Mouse (Mus musculus): ENCODE measurements around the gene Mylk4. TPM values are rescaled to one million over a fixed set of nuclear protein-coding genes. Genes with fewer than 3 reads are reported as not detected.

The Mylk4 gene
- total and polyA plus RNA-seq, 3 experiments, result 0.04 TPM; not detected in 2

DNA sequence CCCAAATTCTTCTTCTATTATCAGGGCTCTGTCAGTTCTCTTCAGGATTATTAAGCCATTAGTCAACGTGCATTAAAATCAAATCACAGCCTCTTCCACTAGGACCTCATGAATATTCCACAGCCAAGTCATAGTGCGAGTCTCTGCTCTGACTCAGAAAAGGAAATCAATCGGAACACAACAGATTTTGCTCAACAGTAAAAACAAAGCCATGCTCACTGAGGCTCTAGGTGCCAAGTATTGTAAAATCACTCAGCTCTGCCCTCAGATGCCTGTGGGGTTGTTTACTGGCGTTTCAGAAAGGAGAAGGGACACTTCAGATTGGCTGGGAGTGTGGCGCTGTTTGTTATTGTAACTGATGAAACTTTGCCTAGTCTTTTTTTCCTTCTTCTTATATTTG lies 104.8 kb downstream of the Mylk4 start:
- Histone ChIP-seq H3K9me3 (replicated peaks; ENCODE audit: low read length) (no peaks in the 10 kb centered on the region), H3K79me2 (replicated peaks; ENCODE audit: control insufficient read depth, extremely low read depth, insufficient read depth, poor library complexity, severe bottlenecking) (no peaks in the 10 kb centered on the region), H3K4me2 (ENCODE audit: insufficient read depth, low read depth, poor library complexity, severe bottlenecking) (no peak overlapping the region), H3K27ac (ENCODE audit: insufficient read depth, low read depth) (no peak overlapping the region), H3K4me3 (replicated peaks in 1 of 3; ENCODE audit: low read depth in 2 of 3, low read length in 2 of 3, poor library complexity in 1 of 3) (no peak overlapping the region), H3K27me3 (replicated peaks) (no peaks in the 10 kb centered on the region), H3K9ac (ENCODE audit: insufficient read depth, low read depth) (no peak overlapping the region), H3K4me1 (ENCODE audit: control insufficient read depth in 1 of 2, insufficient read depth in 2 of 2) (peaks cover 7 to 22% of the 10 kb centered on the region in 2 experiments; a peak in 3 of 4 replicates), H3K36me3 (replicated peaks in 1 of 2; ENCODE audit: control insufficient read depth in 1 of 2, insufficient read depth in 1 of 2, low read length in 1 of 2) (no peaks in the 10 kb centered on the region)
- DNase-seq (ENCODE audit: extremely low read depth), result peak; percentile 37
- TF ChIP-seq RAD21 (IDR thresholded peaks at IDR 0.05; ENCODE audit: low read depth, low read length) (no peak), MEF2A (IDR thresholded peaks at IDR 0.05; ENCODE audit: borderline replicate concordance, low read depth, low read length) (no peak), MXI1 (IDR thresholded peaks at IDR 0.05; ENCODE audit: low read depth, low read length) (no peak), SIN3A (IDR thresholded peaks at IDR 0.05; ENCODE audit: low read length) (no peak), HCFC1 (IDR thresholded peaks at IDR 0.05; ENCODE audit: low read depth, low read length) (no peak), EP300 (IDR thresholded peaks at IDR 0.05; ENCODE audit: low read length) (peak; percentile 71), NELFE (IDR thresholded peaks at IDR 0.05; ENCODE audit: low read depth, low read length) (no peak), KAT2A (IDR thresholded peaks at IDR 0.05; ENCODE audit: insufficient replicate concordance, low read length) (no peak), RCOR1 (conservative IDR thresholded peaks at IDR 0.05; ENCODE audit: low read depth, low read length) (no peak), CTCF (conservative IDR thresholded peaks at IDR 0.05 in 1 of 2, IDR thresholded peaks at IDR 0.05 in 1 of 2; ENCODE audit: low read depth in 2 of 2, low read length in 2 of 2) (no peak), BHLHE40 (IDR thresholded peaks at IDR 0.05; ENCODE audit: low read depth, low read length) (no peak), JUN (IDR thresholded peaks at IDR 0.05; ENCODE audit: insufficient read depth, low read depth, low read length) (peak; percentile 48; the same call in 1 of the 2 replicates), MAX (IDR thresholded peaks at IDR 0.05; ENCODE audit: low read length) (no peak), USF1 (IDR thresholded peaks at IDR 0.05; ENCODE audit: low read depth, low read length) (no peak), E2F4 (IDR thresholded peaks at IDR 0.05; ENCODE audit: insufficient replicate concordance, low read depth, low read length) (no peak), PAX5 (IDR thresholded peaks at IDR 0.05; ENCODE audit: low read length) (no peak), ZMIZ1 (IDR thresholded peaks at IDR 0.05; ENCODE audit: low read depth, low read length) (no peak), USF2 (conservative IDR thresholded peaks at IDR 0.05; ENCODE audit: low read depth, low read length) (no peak), IRF4 (IDR thresholded peaks at IDR 0.05; ENCODE audit: low read depth, low read length) (peak; percentile 70; the same call in 1 of the 2 replicates), POLR2A (IDR thresholded peaks at IDR 0.05; ENCODE audit: low read depth, low read length) (no peak), TBP (conservative IDR thresholded peaks at IDR 0.05; ENCODE audit: low read depth, low read length) (no peak), JUND (conservative IDR thresholded peaks at IDR 0.05; ENCODE audit: low read depth, low read length) (peak; percentile 73), ETS1 (conservative IDR thresholded peaks at IDR 0.05; ENCODE audit: low read depth, low read length) (no peak), MAZ (IDR thresholded peaks at IDR 0.05; ENCODE audit: low read depth, low read length) (no peak)
- dilution Hi-C loops (cut with MboI; ENCODE audit: extremely low pct_ligation_motif_present, extremely low pct_unique_long_range_greater_than_20kb, low sequenced_read_pairs), result no loop called here
- in situ Hi-C loops (cut with MboI; ENCODE audit: low pct_ligation_motif_present, low pct_unique_long_range_greater_than_20kb, low sequenced_read_pairs), result loop anchor here (25.0 kb wide), 1 partner anchor 892 kb away; no protein-coding TSS in a partner anchor
